In the genomic region with DNA sequence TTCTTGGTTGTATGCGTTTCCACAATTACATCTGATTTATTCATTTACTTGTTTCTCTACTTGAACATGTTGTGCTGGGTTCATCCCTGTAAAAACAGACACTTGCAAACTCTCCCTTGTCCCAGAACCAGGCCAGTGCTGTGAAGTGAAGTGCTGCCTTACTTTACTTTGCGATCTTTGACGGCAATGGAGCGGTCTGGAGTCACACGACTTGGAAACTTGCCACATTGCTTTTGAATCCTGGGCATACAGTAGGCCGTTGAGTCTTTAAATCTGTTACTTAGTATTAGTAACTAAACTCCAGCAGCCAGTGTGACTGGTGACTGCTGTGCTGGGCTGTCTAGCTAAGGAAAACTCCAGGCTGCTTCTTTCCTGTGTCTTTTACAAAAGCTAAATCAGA, we compare ENCODE assay signal across 21 mouse cellular contexts.
"Had no signal": no experiment of that assay in that cellular context is flagged by ENCODE, and none has a peak within 500 bp of the region (broad histone marks: within the 10 kb centered on the region; RNA-seq: fewer than 3 reads in every experiment).

No protein-coding gene starts in this region.

- H3K9me3 ChIP-seq: intestine, embryonic 15.5 days; limb, embryonic 13.5 days; liver, embryonic 13.5 days; megakaryocyte, embryonic 14.5 days; midbrain, embryonic 10.5 days; midbrain, embryonic 13.5 days; neural tube, embryonic 12.5 days; neural tube, embryonic 15.5 days had no signal

- H3K27me3 ChIP-seq: intestine, embryonic 15.5 days; limb, embryonic 13.5 days; liver, embryonic 13.5 days; megakaryocyte, embryonic 14.5 days; midbrain, embryonic 13.5 days; neural tube, embryonic 12.5 days; neural tube, embryonic 15.5 days had no signal

- ATAC-seq: intestine, embryonic 15.5 days; lung, postnatal 0 days; midbrain, embryonic 13.5 days had no signal

- H3K36me3 ChIP-seq: intestine, embryonic 15.5 days; limb, embryonic 13.5 days; liver, embryonic 13.5 days; midbrain, embryonic 10.5 days; midbrain, embryonic 13.5 days; neural tube, embryonic 12.5 days; neural tube, embryonic 15.5 days had no signal

- H3K27ac ChIP-seq: intestine, embryonic 15.5 days; liver, embryonic 13.5 days; midbrain, embryonic 10.5 days; midbrain, embryonic 13.5 days; neural tube, embryonic 12.5 days; neural tube, embryonic 15.5 days; stomach, postnatal 0 days had no signal

- H3K4me2 ChIP-seq: intestine, embryonic 15.5 days; limb, embryonic 13.5 days; liver, embryonic 13.5 days; midbrain, embryonic 13.5 days; neural tube, embryonic 12.5 days; neural tube, embryonic 15.5 days had no signal

- DNase-seq: kidney, adult 18-20 months; kidney, postnatal 10 days; left cerebral cortex, postnatal 4 days; liver, embryonic 13.5 days; lung, adult 2 months; lung, postnatal 36 days; right cerebral cortex, adult 18-20 months; right cerebral cortex, postnatal 14 days; right cerebral cortex, postnatal 4 days; thymus, adult 2 months; thymus, postnatal 14 days; thymus, postnatal 4 days had no signal

- H3K4me1 ChIP-seq: liver, embryonic 13.5 days; megakaryocyte, embryonic 14.5 days had no signal

- H3K9ac ChIP-seq: intestine, embryonic 15.5 days; limb, embryonic 13.5 days; liver, embryonic 13.5 days; midbrain, embryonic 13.5 days; neural tube, embryonic 12.5 days; neural tube, embryonic 15.5 days had no signal

- H3K4me3 ChIP-seq: intestine, embryonic 15.5 days; limb, embryonic 13.5 days; liver, embryonic 13.5 days; megakaryocyte, embryonic 14.5 days; midbrain, embryonic 10.5 days; midbrain, embryonic 13.5 days; neural tube, embryonic 12.5 days; neural tube, embryonic 15.5 days had no signal
